Mouse (Mus musculus): ENCODE measurements around the gene Cdrt4. TPM values are rescaled to one million over a fixed set of nuclear protein-coding genes. Genes with fewer than 3 reads are reported as not detected.

The Cdrt4 gene
- polyA plus RNA-seq, 1 experiment from 2014 or later = not detected

GRCm38 (mm10) chr11:63004617-63005016 is 53.6 kb downstream of the Cdrt4 start:
- 19% methylated on average over 6 of the region's 6 CpGs for WGBS
- no peaks in the 10 kb centered on the region for H3K27me3 ChIP-seq (replicated peaks)

DNA sequence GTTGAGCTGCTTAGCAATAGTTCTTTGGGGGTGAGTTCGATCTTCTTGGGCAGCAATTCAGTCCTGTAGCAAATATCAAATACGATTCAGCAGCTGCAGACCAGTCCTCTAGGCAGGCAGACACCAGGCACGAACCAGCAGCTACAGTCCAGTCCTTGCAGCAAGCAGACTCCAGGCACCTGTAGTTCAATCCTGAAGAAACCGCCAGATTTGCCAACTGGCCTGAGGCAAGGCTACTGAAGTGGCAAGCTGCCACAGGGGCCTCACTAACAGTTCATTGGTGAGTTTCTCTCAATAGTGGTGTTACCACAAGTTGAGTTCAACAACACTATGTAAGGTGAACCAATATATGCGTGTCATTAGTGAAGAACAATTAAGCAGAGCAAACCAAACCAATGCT is 56.4 kb downstream of the Cdrt4 start:
- H3K9me3 ChIP-seq = no peaks in the 10 kb centered on the region
- no peak overlapping the region for H3K4me3 ChIP-seq (replicated peaks)
- H3K9ac ChIP-seq = no peak overlapping the region
- WGBS = 87% methylated on average over 5 of the region's 5 CpGs
- no peak overlapping the region for H3K27ac ChIP-seq
- H3K27me3 ChIP-seq (replicated peaks) = no peaks in the 10 kb centered on the region
- H3K36me3 ChIP-seq = no peaks in the 10 kb centered on the region
- peaks cover 3% of the 10 kb centered on the region; the same call in 1 of the 2 replicates for H3K4me1 ChIP-seq (replicated peaks)
- ATAC-seq = no peak
- H3K4me2 ChIP-seq (replicated peaks) = no peak overlapping the region

More at GRCm38 (mm10) chr11:63004617-63005016, 53.6 kb downstream of the Cdrt4 start:
- no peak overlapping the region for H3K4me2 ChIP-seq (replicated peaks)
- no peak overlapping the region for H3K27ac ChIP-seq
- H3K36me3 ChIP-seq = no peaks in the 10 kb centered on the region
- ATAC-seq = peak; percentile 82
- peaks cover 3% of the 10 kb centered on the region; the same call in 1 of the 2 replicates for H3K4me1 ChIP-seq (replicated peaks)
- H3K9me3 ChIP-seq = no peaks in the 10 kb centered on the region
- no peak overlapping the region for H3K9ac ChIP-seq
- H3K4me3 ChIP-seq (replicated peaks) = no peak overlapping the region

GRCm38 (mm10) chr11:63008004-63008403 is 57.0 kb downstream of the Cdrt4 start:
- H3K4me1 ChIP-seq (replicated peaks) = peaks cover 3% of the 10 kb centered on the region; the same call in 1 of the 2 replicates
- ATAC-seq = no peak

GRCm38 (mm10) chr11:63009761-63010160 is 58.8 kb downstream of the Cdrt4 start:
- no peak overlapping the region for H3K27ac ChIP-seq
- H3K4me3 ChIP-seq (replicated peaks) = no peak overlapping the region
- H3K4me2 ChIP-seq (replicated peaks) = no peak overlapping the region
- H3K36me3 ChIP-seq = no peaks in the 10 kb centered on the region
- WGBS = 48% methylated on average over 3 of the region's 3 CpGs
- H3K4me1 ChIP-seq (replicated peaks) = no peaks in the 10 kb centered on the region; the same call in 1 of the 2 replicates
- H3K9me3 ChIP-seq = no peaks in the 10 kb centered on the region
- no peaks in the 10 kb centered on the region for H3K27me3 ChIP-seq (replicated peaks)
- no peak for ATAC-seq
- no peak overlapping the region for H3K9ac ChIP-seq

More at GRCm38 (mm10) chr11:63008004-63008403, 57.0 kb downstream of the Cdrt4 start:
- Histone ChIP-seq H3K9me3 (no peaks in the 10 kb centered on the region), H3K9ac (no peak overlapping the region), H3K36me3 (no peaks in the 10 kb centered on the region), H3K27me3 (replicated peaks) (no peaks in the 10 kb centered on the region), H3K4me2 (replicated peaks) (no peak overlapping the region), H3K4me3 (replicated peaks) (no peak overlapping the region), H3K27ac (no peak overlapping the region)
- WGBS = 86% methylated on average over 3 of the region's 3 CpGs

DNA sequence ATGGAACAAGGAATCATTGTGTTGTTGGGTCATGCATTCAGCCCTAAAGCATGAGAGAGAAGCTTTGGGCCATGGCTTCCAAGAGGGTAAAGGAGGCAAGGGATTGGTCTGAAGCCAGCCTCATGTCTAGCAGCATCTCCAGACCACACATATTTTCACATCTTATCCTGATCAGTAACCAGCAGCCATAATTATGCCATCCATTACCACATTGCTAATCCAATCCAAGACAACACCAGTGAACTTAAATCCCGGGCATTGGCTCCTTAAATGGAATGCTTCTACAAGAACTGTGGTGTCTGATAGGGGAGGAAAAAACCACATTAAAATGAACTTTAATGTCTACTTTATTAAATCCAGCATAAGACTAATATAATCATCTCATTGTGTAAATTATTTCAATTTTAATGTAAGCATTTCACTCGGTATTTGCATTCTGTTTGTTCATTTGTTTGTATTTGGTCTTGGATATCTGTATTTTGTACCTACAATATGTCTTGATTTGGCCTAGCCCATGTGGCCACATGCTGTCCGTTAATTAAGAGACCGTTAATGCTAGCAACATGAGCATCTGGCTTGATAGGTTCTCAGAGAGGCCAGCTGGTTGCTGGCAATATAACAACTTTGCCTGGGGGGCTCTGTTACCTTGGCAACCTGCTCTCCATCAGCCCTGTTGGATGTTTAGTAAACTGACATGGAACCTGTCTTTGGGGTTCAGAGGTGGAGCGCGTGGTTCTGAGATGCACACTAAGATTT is 66.5 kb downstream of the Cdrt4 start:
- Histone ChIP-seq H3K27ac (no peak overlapping the region), H3K4me1 (replicated peaks) (peaks cover 10% of the 10 kb centered on the region; the same call in 1 of the 2 replicates), H3K9me3 (no peaks in the 10 kb centered on the region), H3K4me3 (replicated peaks) (no peak overlapping the region), H3K27me3 (replicated peaks) (no peaks in the 10 kb centered on the region), H3K4me2 (replicated peaks) (no peak overlapping the region), H3K9ac (no peak overlapping the region), H3K36me3 (no peaks in the 10 kb centered on the region)
- 83% methylated on average over 6 of the region's 6 CpGs for WGBS
- no peak for ATAC-seq

DNA sequence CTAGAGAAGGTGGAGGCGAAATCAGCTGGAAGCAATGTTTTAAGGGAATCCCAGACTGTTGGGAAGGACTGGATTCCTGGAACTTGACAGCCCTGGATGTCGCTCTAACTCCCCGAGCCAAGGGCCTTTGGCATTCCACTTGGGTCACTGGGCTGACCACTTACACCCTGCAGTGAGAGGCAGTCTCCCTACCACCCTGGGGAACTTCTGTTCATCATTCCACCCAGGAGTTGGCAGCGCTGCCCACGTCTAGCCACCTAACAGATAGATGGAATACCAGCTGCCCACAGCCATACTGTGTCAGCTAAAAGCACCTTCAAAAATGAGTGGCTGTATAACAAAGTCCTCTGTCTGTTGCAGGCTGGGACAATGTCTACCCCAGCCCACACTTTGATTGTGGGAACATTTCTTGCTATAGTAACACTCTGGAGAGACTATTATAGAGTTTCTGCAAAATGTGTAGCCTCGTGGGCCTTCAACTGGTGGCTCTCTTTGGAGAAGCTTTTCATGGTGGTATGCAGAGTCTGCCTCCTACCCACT is 67.2 kb downstream of the Cdrt4 start:
- H3K9me3 ChIP-seq = no peaks in the 10 kb centered on the region
- H3K4me1 ChIP-seq (replicated peaks) = peaks cover 10% of the 10 kb centered on the region; the same call in 1 of the 2 replicates
- 80% methylated on average over 6 of the region's 6 CpGs for WGBS

GRCm38 (mm10) chr11:63020633-63021032 is 69.6 kb downstream of the Cdrt4 start:
- Histone ChIP-seq H3K4me3 (replicated peaks) (no peak overlapping the region), H3K4me1 (replicated peaks) (peaks cover 29% of the 10 kb centered on the region)

More for the DNA sequence above, 67.2 kb downstream of the Cdrt4 start:
- H3K9ac ChIP-seq = no peak overlapping the region
- no peak overlapping the region for H3K4me2 ChIP-seq (replicated peaks)
- no peaks in the 10 kb centered on the region for H3K27me3 ChIP-seq (replicated peaks)
- no peak for ATAC-seq
- H3K36me3 ChIP-seq = no peaks in the 10 kb centered on the region
- no peak overlapping the region for H3K4me3 ChIP-seq (replicated peaks)
- no peak overlapping the region for H3K27ac ChIP-seq

DNA sequence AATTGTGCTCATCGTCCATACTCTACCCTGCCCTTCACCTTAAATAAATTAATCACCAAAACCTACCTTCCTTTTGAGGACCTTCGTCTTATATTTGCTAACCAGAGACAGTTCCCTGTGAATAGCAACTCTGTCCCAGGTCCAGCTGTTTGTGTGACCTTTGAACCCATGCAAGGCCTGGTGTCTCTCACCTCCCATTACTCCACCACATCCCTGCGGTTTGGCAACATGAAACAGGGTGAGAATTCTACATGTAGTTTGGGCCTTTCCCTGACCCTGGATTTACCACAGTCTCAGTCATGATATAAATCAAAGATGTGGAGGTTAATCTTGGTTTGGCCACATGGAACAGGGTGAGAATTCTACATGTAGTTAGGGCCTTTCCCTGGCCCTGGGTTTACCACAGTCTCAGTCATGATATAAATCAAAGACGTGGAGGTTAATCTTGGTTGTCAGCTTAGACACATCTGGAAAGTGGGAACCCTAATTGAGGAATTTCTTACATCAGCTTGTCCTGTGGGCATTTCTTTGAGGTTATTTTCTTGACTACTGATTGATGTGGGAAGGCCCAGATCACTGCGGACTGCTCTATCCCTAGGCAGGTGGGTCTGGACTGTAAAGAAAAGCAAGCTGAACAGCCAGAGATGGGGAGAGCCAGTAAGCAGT is 70.3 kb downstream of the Cdrt4 start:
- H3K27ac ChIP-seq = no peak overlapping the region
- no peak overlapping the region for H3K4me2 ChIP-seq (replicated peaks)
- H3K36me3 ChIP-seq = no peaks in the 10 kb centered on the region
- no peak overlapping the region for H3K4me3 ChIP-seq (replicated peaks)
- no peak for ATAC-seq
- peaks cover 34% of the 10 kb centered on the region for H3K4me1 ChIP-seq (replicated peaks)
- WGBS = 57% methylated on average over 5 of the region's 5 CpGs
- no peaks in the 10 kb centered on the region for H3K9me3 ChIP-seq
- no peaks in the 10 kb centered on the region for H3K27me3 ChIP-seq (replicated peaks)
- H3K9ac ChIP-seq = no peak overlapping the region

More at GRCm38 (mm10) chr11:63020633-63021032, 69.6 kb downstream of the Cdrt4 start:
- H3K27me3 ChIP-seq (replicated peaks) = no peaks in the 10 kb centered on the region
- ATAC-seq = peak; percentile 28; the same call in 1 of the 2 replicates
- no peak overlapping the region for H3K9ac ChIP-seq
- no peaks in the 10 kb centered on the region for H3K36me3 ChIP-seq
- 0 out of 2 replicates have a peak overlapping the region, but pooled peaks have one; percentile 28 for H3K27ac ChIP-seq
- H3K4me2 ChIP-seq (replicated peaks) = no peak overlapping the region
- no peaks in the 10 kb centered on the region for H3K9me3 ChIP-seq

- Histone ChIP-seq H3K9me3 (no peaks in the 10 kb centered on the region), H3K4me1 (replicated peaks) (peaks cover 38% of the 10 kb centered on the region), H3K4me3 (replicated peaks) (no peak overlapping the region), H3K36me3 (no peaks in the 10 kb centered on the region), H3K9ac (no peak overlapping the region), H3K27me3 (replicated peaks) (no peaks in the 10 kb centered on the region), H3K4me2 (replicated peaks) (no peak overlapping the region), H3K27ac (no peak overlapping the region; the same call in 1 of the 2 replicates)
- no peak for ATAC-seq
- 51% methylated on average over 5 of the region's 5 CpGs for WGBS
Observed at GRCm38 (mm10) chr11:63023461-63023860, 72.5 kb downstream of the Cdrt4 start.

DNA sequence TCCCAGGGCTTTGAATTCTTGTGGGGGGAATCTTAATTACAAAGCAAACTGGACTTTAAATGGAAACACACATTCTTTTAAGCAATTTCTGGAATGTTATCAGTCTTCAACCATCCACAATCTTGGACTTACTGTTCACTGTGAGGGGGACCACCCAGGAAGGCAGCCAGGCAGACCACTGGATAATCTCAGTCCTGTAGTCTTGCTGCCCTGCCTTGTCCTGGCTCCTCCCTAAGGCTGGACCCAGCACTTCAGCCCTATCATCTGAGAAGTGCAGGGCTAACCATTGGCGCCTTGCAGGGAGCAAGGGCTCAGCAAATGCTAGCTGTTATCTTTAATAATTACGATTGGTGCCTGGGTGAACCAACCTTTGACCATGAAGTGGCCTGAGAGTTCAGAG is 73.1 kb downstream of the Cdrt4 start:
- Histone ChIP-seq H3K27me3 (replicated peaks) (no peaks in the 10 kb centered on the region), H3K4me2 (replicated peaks) (no peak overlapping the region), H3K9ac (no peak overlapping the region), H3K4me3 (replicated peaks) (no peak overlapping the region), H3K4me1 (replicated peaks) (peaks cover 38% of the 10 kb centered on the region), H3K27ac (no peak overlapping the region), H3K36me3 (no peaks in the 10 kb centered on the region), H3K9me3 (no peaks in the 10 kb centered on the region)
- WGBS = 30% methylated on average over 2 of the region's 2 CpGs
- peak; percentile 82 for ATAC-seq

- no peak overlapping the region for H3K4me2 ChIP-seq (replicated peaks)
- peak overlapping the region; percentile 49; the same call in 1 of the 2 replicates for H3K27ac ChIP-seq
- no peaks in the 10 kb centered on the region for H3K36me3 ChIP-seq
- peak; percentile 69 for ATAC-seq
- H3K9me3 ChIP-seq = no peaks in the 10 kb centered on the region
- H3K27me3 ChIP-seq (replicated peaks) = no peaks in the 10 kb centered on the region
- 30% methylated on average over 6 of the region's 6 CpGs for WGBS
- no peak overlapping the region for H3K9ac ChIP-seq
- H3K4me3 ChIP-seq (replicated peaks) = no peak overlapping the region
- peaks cover 34% of the 10 kb centered on the region for H3K4me1 ChIP-seq (replicated peaks)
Observed at GRCm38 (mm10) chr11:63025476-63025875, 74.5 kb downstream of the Cdrt4 start.

- H3K9ac ChIP-seq = no peak overlapping the region
- peaks cover 28% of the 10 kb centered on the region for H3K4me1 ChIP-seq (replicated peaks)
- H3K4me2 ChIP-seq (replicated peaks) = no peak overlapping the region
- no peak for ATAC-seq
- no peaks in the 10 kb centered on the region for H3K9me3 ChIP-seq
- WGBS = 71% methylated on average over 9 of the region's 9 CpGs
- no peak overlapping the region for H3K4me3 ChIP-seq (replicated peaks)
- H3K36me3 ChIP-seq = no peaks in the 10 kb centered on the region
- no peaks in the 10 kb centered on the region for H3K27me3 ChIP-seq (replicated peaks)
- H3K27ac ChIP-seq = no peak overlapping the region
Observed at GRCm38 (mm10) chr11:63026651-63027141, 75.7 kb downstream of the Cdrt4 start.
